Mouse (Mus musculus) liver, embryonic 14 days (tissue): ENCODE results near the gene Amer2. TPM values are rescaled to one million over a fixed set of nuclear protein-coding genes. Genes with fewer than 3 reads are reported as not detected.

Experiments
- polyA plus RNA-seq: library from polyadenylated mRNA; depleted of rRNA; stranded (reverse); fragments of >200 nt; gene quantifications from 2 replicates; pipeline ENCODE4 v1.2.3, GENCODE M21; 2012; rRNA removed

Amer2 gene
- 0.14 and 0.17 TPM in 2 replicates for polyA plus RNA-seq

GRCm38 (mm10) chr14:60372821-60373309, at the start of gene Amer2:
Amer2 (plus strand) TSS chr14:60373259.

Other genes starting within 250 kb of the Amer2 start
- 0.52 and 0.75 TPM in 2 replicates for gene Atp8a2, start 176.1 kb upstream of the Amer2 start, polyA plus RNA-seq
- gene Nupl1, start 121.8 kb upstream of the Amer2 start, polyA plus RNA-seq, result 0.01 TPM in 2 replicates
- 19.9 and 24.8 TPM in 2 replicates for gene Gm49336, start 121.8 kb upstream of the Amer2 start, polyA plus RNA-seq
- gene Mtmr6, start 108.0 kb upstream of the Amer2 start, polyA plus RNA-seq, result 8.0 and 9.5 TPM in 2 replicates